Mouse (Mus musculus) lung, postnatal 0 days (tissue): ENCODE results near the gene Khdc1c.
"Not testable (repeated sequence)": the region's sequence is repeated elsewhere in the genome, so short reads cannot be mapped to it uniquely, and the experiment has no call there.

Source experiments
- CTCF ChIP-seq: IDR thresholded peaks from 2 replicates; pipeline ENCODE4 v1.5.1; 2016; ENCODE audit warnings: antibody characterized with exemption, mild to moderate bottlenecking
- EP300 ChIP-seq: IDR thresholded peaks from 2 replicates; pipeline ENCODE4 v1.6.1; 2016; ENCODE audit warnings: antibody characterized with exemption, mild to moderate bottlenecking, control low read depth

- TF ChIP-seq CTCF, EP300: not testable (repeated sequence)
Measured at GRCm38 (mm10) chr1:21368031-21368430, at the start of gene Khdc1c.
